Mouse (Mus musculus) kidney, postnatal 0 days (tissue): Measurements from ENCODE around the gene Pard3. TPM values are rescaled to one million over a fixed set of nuclear protein-coding genes. Genes with fewer than 3 reads are reported as not detected.

Experiments
- ATAC-seq: fragments of 200-750 bp; cut with Nextera tagmentation; replicated peaks from 2 replicates; pipeline ENCODE4 v1.8.0; 2017; ENCODE audit warnings: low read depth, moderate number of reproducible peaks, moderate TSS enrichment, moderate library complexity; ENCODE audit not compliant: low FRiP score
- DNase-seq: peaks from one replicate; pipeline ENCODE4 v3.0.0-alpha.2; 2016; ENCODE audit warnings: low spot score
- H3K27ac ChIP-seq: fragments of 300-500 bp; sonication (generic); 2 replicates; pipeline ENCODE4 v1.5.1; 2014; ENCODE audit warnings: mild to moderate bottlenecking
- H3K27me3 ChIP-seq: fragments of 300-500 bp; sonication (generic); 2 replicates; pipeline ENCODE4 v1.6.1; 2014; ENCODE audit warnings: low read length, mixed read lengths; ENCODE audit not compliant: insufficient read depth
- H3K36me3 ChIP-seq: fragments of 300-500 bp; sonication (generic); 2 replicates; pipeline ENCODE4 v1.6.1; 2014; ENCODE audit warnings: low read length, mixed read lengths; ENCODE audit not compliant: insufficient read depth
- H3K4me1 ChIP-seq: fragments of 300-500 bp; sonication (generic); replicated peaks from 2 replicates; pipeline ENCODE4 v1.6.1; 2014; ENCODE audit warnings: antibody characterized with exemption, low read length, mixed read lengths; ENCODE audit not compliant: insufficient read depth
- H3K4me2 ChIP-seq: fragments of 300-500 bp; sonication (generic); 2 replicates; pipeline ENCODE4 v1.6.1; 2014; ENCODE audit warnings: mild to moderate bottlenecking, low read length, moderate library complexity, mixed read lengths
- H3K4me3 ChIP-seq: fragments of 300-500 bp; sonication (generic); replicated peaks from 2 replicates; pipeline ENCODE4 v1.5.1; 2014; ENCODE audit warnings: low read depth, low read length
- H3K9ac ChIP-seq: fragments of 300-500 bp; sonication (generic); 2 replicates; pipeline ENCODE4 v1.6.1; 2014; ENCODE audit warnings: low read depth, low read length
- H3K9me3 ChIP-seq: fragments of 300-500 bp; sonication (generic); replicated peaks from 2 replicates; pipeline ENCODE4 v1.6.1; 2016; ENCODE audit warnings: low read length, inconsistent platforms, mixed read lengths
- CTCF ChIP-seq: IDR thresholded peaks from 2 replicates; pipeline ENCODE4 v1.5.1; 2016; ENCODE audit warnings: antibody characterized with exemption, low read depth, mild to moderate bottlenecking, moderate library complexity
- WGBS: fragments of 180-500 bp; shearing (Covaris S2); extraction: QIAGEN DNeasy Blood & Tissue Kit; methylation state at CpG from one replicate; pipeline ENCODE4 v1.1.7; 2014; 5-methylcytosine and 5-hydroxymethylcytosine counted together
- polyA plus RNA-seq: library from polyadenylated mRNA; unstranded; fragments of >200 nt; fragmentation: Nextera tagmentation; extraction: Ambion mirVana; gene quantifications from 2 replicates; pipeline ENCODE4 v1.2.1, GENCODE M21; 2015

Gene Pard3
- polyA plus RNA-seq, 1 experiment from 2014 or later, result 23.1 TPM

DNA sequence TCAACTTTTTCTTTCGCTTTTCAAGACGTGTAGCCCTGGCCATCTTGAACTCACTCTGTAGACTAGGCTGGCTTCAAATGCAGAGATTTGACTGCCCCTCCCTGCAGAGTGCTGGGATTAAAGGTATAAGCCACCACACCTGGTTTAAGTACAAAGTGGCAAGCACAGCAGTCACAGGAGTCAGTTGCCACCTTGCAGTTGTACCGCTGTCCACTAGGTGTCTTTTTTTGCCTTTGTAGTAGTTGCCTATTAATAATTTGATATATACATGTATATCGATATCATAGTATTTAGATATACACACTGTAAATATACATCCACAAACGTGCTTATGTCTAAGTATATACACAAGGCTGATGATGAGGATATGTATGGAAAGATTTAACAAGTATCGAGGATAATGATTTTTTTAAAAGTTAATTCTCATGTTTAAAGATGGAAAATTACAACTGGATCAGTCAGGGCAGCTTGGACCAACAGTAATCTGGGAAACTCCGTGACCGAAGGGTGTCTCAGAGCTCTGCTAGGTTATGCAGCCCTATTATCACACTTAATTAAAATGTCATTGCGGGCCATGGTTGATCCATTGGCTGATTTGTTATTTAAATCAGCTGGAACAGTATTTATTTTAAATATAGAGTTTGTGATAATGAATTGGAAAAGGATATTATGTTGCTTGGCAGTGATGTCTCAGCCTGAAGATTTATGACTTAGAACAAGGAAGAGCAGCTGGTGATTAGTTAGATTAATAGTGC is 220.9 kb downstream of the Pard3 start:
- Histone ChIP-seq H3K4me2 (no peak overlapping the region), H3K27me3 (no peaks in the 10 kb centered on the region), H3K9ac (no peak overlapping the region), H3K9me3 (no peaks in the 10 kb centered on the region), H3K27ac (no peak overlapping the region), H3K4me1 (0 out of 2 replicates have a peak, but pooled peaks cover 3% of the 10 kb centered on the region), H3K36me3 (no peaks in the 10 kb centered on the region), H3K4me3 (no peak overlapping the region)
- peak; percentile 53; the same call in 1 of the 2 replicates for TF ChIP-seq CTCF
- DNase-seq (no peak), ATAC-seq (no peak)
- 78% methylated on average over 9 of the region's 9 CpGs for WGBS

GRCm38 (mm10) chr8:127287816-127288215 is 224.1 kb downstream of the Pard3 start:
- 87% methylated on average over 10 of the region's 10 CpGs for WGBS
- DNase-seq (no peak), ATAC-seq (no peak)
- no peaks in the 10 kb centered on the region for H3K27me3 ChIP-seq
- H3K9ac ChIP-seq, result no peak overlapping the region
- 0 out of 2 replicates have a peak, but pooled peaks cover 3% of the 10 kb centered on the region for H3K4me1 ChIP-seq
- no peak overlapping the region for H3K4me3 ChIP-seq
- no peaks in the 10 kb centered on the region for H3K36me3 ChIP-seq
- H3K27ac ChIP-seq, result no peak overlapping the region
- TF ChIP-seq CTCF, result no peak
- H3K9me3 ChIP-seq, result no peaks in the 10 kb centered on the region
- no peak overlapping the region for H3K4me2 ChIP-seq

DNA sequence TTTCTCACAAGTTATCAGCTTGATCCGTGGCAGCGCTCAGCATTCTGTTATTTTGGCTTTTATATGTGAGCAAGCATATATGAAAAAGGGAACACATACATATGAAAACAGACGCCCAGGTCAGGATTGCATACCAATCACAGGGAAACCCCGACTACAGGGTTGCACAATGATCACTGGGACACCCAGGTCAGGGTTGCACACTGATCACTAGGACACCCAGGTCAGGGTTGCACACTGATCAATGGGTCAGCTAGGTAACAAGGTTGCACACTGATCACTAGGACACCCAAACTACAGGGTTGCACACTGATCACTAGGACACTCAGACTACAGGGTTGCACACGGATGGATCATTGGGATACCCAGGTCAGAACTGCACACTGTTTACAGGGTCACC is 228.6 kb downstream of the Pard3 start:
- Histone ChIP-seq H3K4me2 (no peak overlapping the region), H3K9me3 (no peaks in the 10 kb centered on the region), H3K36me3 (no peaks in the 10 kb centered on the region), H3K4me3 (no peak overlapping the region), H3K9ac (no peak overlapping the region), H3K4me1 (no peaks in the 10 kb centered on the region), H3K27ac (no peak overlapping the region), H3K27me3 (no peaks in the 10 kb centered on the region)
- no peak for ATAC-seq
- no peak for DNase-seq
- 92% methylated on average over 5 of the region's 5 CpGs for WGBS
- TF ChIP-seq CTCF, result no peak

DNA sequence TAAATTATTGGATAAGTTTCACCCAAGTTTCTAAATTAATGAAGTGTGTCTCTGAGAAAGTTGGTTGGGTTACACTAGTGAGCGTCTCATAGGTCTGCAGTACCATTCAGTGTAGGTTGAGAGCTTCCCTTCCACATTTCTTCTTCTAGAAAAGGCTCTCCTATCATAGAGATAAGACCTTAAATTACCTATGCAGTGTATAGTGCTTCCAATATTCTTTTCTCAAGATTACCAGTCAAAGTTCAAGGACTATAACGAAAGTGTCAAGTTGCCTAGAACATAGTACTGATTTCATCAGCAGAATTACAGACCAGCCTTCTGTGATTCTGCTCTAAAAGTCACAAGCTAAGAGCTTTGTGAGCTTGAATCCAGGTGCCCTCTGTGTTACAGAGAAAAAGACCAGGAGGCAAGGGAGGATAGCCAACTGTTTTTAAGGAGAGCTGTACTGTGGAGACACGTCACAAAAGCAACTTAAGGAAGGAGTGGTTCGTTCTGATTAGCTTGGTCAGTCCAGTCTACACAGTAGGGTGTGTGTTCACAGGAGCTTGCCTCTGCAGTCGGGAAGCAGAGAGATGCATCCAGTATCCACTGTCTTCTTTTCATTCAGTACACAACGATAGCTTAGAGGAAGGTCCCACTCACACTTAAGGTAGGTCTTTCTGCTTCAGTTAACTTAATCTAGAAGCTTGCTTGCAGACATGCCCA is 229.5 kb downstream of the Pard3 start:
- no peaks in the 10 kb centered on the region for H3K36me3 ChIP-seq
- H3K4me2 ChIP-seq, result no peak overlapping the region
- H3K9ac ChIP-seq, result no peak overlapping the region
- H3K4me3 ChIP-seq, result no peak overlapping the region
- no peak for ATAC-seq
- H3K27me3 ChIP-seq, result no peaks in the 10 kb centered on the region
- H3K4me1 ChIP-seq, result no peaks in the 10 kb centered on the region
- DNase-seq, result no peak
- H3K27ac ChIP-seq, result no peak overlapping the region
- 71% methylated on average over 6 of the region's 6 CpGs for WGBS
- H3K9me3 ChIP-seq, result no peaks in the 10 kb centered on the region
- TF ChIP-seq CTCF, result no peak

DNA sequence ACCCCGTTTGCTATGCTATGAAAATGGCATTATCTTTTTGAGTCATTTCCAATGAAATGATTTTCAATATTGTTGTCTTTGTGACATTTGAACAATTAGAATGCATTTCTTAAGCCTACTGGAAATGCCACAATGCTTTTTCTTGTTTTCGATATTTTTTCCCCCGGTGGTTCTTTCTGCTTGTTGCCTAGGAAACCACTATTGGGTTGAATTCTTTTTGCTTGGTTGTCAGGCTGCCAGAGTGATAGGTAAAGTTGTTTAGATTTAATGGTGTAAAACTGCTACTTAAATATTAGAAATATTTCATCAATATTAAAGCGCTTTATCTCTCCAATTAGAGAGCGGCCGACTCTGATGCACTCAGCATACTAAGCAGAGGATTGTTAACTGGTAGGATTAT is 230.4 kb downstream of the Pard3 start:
- TF ChIP-seq CTCF, result no peak

DNA sequence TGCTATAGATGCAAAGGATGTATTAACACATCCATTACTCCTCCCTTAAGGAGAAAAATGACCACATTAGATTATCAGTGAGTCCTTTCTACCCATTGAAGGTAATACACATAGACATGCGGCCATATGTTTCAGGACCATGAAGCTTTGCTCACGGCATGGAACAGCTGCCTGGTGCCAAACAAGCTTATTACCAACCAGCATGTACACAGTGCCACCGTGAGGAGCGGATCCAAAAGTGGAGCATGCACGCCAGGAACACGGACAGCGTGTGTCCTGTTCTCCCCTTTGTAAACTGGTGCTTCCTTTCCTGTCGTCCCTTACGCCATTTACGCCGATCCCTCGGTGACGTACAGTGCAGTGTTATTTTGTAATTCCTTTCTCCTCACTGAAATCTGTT is 232.2 kb downstream of the Pard3 start:
- Histone ChIP-seq H3K27ac (no peak overlapping the region), H3K4me3 (no peak overlapping the region), H3K9ac (no peak overlapping the region), H3K4me1 (no peaks in the 10 kb centered on the region; the same call in 1 of the 2 replicates), H3K4me2 (no peak overlapping the region), H3K36me3 (no peaks in the 10 kb centered on the region), H3K9me3 (no peaks in the 10 kb centered on the region), H3K27me3 (no peaks in the 10 kb centered on the region)
- DNase-seq (no peak), ATAC-seq (no peak)
- WGBS, result 96% methylated on average over 13 of the region's 13 CpGs
- no peak for TF ChIP-seq CTCF

More for the DNA sequence above, 230.4 kb downstream of the Pard3 start:
- Histone ChIP-seq H3K4me2 (no peak overlapping the region), H3K4me3 (no peak overlapping the region), H3K4me1 (no peaks in the 10 kb centered on the region; the same call in 1 of the 2 replicates), H3K27ac (no peak overlapping the region), H3K36me3 (no peaks in the 10 kb centered on the region), H3K27me3 (no peaks in the 10 kb centered on the region), H3K9ac (no peak overlapping the region), H3K9me3 (no peaks in the 10 kb centered on the region)
- 88% methylated on average over 6 of the region's 6 CpGs for WGBS
- ATAC-seq, result no peak
- no peak for DNase-seq
